23 mouse cellular contexts compared by ENCODE assay signal in genomic region chr16:34549470-34549999, GRCm38 (mm10).
"Had no signal": no experiment of that assay in that cellular context is flagged by ENCODE, and none has a peak within 500 bp of the region (broad histone marks: within the 10 kb centered on the region; RNA-seq: fewer than 3 reads in every experiment).

No protein-coding gene starts in this region.

- H3K36me3 ChIP-seq: kidney, embryonic 15.5 days; limb, embryonic 12.5 days; liver, embryonic 12.5 days; liver, embryonic 15.5 days; midbrain, embryonic 13.5 days; neural tube, embryonic 12.5 days; neural tube, embryonic 15.5 days; stomach, embryonic 15.5 days had no signal

- H3K9ac ChIP-seq: kidney, embryonic 15.5 days; limb, embryonic 12.5 days; liver, embryonic 12.5 days; liver, embryonic 15.5 days; midbrain, embryonic 13.5 days; neural tube, embryonic 12.5 days; neural tube, embryonic 15.5 days; stomach, embryonic 15.5 days had no signal

- H3K9me3 ChIP-seq: kidney, embryonic 15.5 days; limb, embryonic 12.5 days; liver, embryonic 12.5 days; liver, embryonic 15.5 days; midbrain, embryonic 13.5 days; neural tube, embryonic 12.5 days; neural tube, embryonic 15.5 days; stomach, embryonic 15.5 days had no signal

- H3K27ac ChIP-seq: kidney, embryonic 15.5 days; left cerebral cortex, adult 2 months; limb, embryonic 12.5 days; liver, embryonic 12.5 days; liver, embryonic 15.5 days; macrophage; midbrain, embryonic 13.5 days; neural tube, embryonic 12.5 days; neural tube, embryonic 15.5 days; stomach, embryonic 15.5 days had no signal

- H3K4me3 ChIP-seq: kidney, embryonic 15.5 days; left cerebral cortex, adult 2 months; limb, embryonic 12.5 days; liver, embryonic 12.5 days; liver, embryonic 15.5 days; midbrain, embryonic 13.5 days; neural tube, embryonic 12.5 days; neural tube, embryonic 15.5 days; stomach, embryonic 15.5 days had no signal

- H3K4me2 ChIP-seq: kidney, embryonic 15.5 days; limb, embryonic 12.5 days; liver, embryonic 12.5 days; liver, embryonic 15.5 days; midbrain, embryonic 13.5 days; neural tube, embryonic 12.5 days; neural tube, embryonic 15.5 days; stomach, embryonic 15.5 days had no signal

- H3K4me1 ChIP-seq: liver, embryonic 12.5 days; liver, embryonic 15.5 days; stomach, embryonic 15.5 days had no signal

- ATAC-seq: intestine, postnatal 0 days; liver, embryonic 12.5 days; midbrain, embryonic 13.5 days; midbrain, embryonic 16.5 days had no signal

- H3K27me3 ChIP-seq: kidney, embryonic 15.5 days; limb, embryonic 12.5 days; liver, embryonic 12.5 days; liver, embryonic 15.5 days; midbrain, embryonic 13.5 days; neural tube, embryonic 12.5 days; neural tube, embryonic 15.5 days; stomach, embryonic 15.5 days had no signal

- DNase-seq: kidney, adult 2 months; kidney, postnatal 10 days; kidney, postnatal 36 days; layer of hippocampus, postnatal 36 days; liver; lung, adult 18-20 months; lung, postnatal 14 days; right cerebral cortex, adult 18-20 months; right cerebral cortex, postnatal 14 days; spleen, adult 18-20 months; thymus, postnatal 25 days had no signal
